Mouse (Mus musculus): ENCODE measurements around the gene Slc29a1. TPM values are rescaled to one million over a fixed set of nuclear protein-coding genes. Genes with fewer than 3 reads are reported as not detected.

The Slc29a1 gene
- polyA plus RNA-seq, 1 experiment = 143 TPM

DNA sequence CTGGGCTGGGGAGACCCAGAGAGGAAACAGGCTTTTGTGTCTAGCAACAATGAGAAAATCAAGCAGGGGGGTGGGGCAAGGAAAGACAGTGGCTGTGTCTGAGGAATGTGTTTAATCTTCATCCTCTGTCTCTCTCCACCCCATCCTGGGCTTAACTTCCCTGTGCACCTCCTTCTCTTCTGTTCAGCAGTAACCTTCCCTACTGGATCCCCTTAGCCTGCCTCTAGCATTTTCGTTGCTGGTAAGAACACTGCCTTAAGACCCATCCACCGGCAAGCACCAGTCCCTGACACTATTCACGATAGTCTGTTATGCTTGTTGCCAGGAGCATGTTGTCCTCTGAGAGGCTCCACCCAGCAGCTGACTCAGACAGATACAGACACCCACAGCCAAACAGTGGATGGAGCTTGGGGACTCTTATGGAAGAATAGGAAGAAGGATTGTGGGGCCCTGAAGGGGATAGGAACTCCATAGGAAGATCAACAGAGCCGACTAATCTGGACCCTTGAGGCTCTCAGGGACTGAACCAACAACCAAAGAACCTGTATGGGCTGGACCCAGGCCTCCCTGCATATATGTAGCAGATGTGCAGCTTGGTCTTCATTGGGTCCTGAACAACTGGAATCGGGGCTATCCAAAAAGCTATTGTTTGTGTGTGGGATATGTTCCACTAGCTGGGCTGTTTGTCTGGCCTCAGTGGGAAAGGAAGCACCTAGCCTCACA lies 10.9 kb upstream of the Slc29a1 start:
- H3K4me3 ChIP-seq (ENCODE audit: control insufficient read depth, low read depth, low read length) = no peak overlapping the region
- H3K27me3 ChIP-seq (ENCODE audit: control insufficient read depth, insufficient read depth, low read length) = no peaks in the 10 kb centered on the region
- no peaks in the 10 kb centered on the region for H3K36me3 ChIP-seq (ENCODE audit: control insufficient read depth, insufficient read depth, low read length)
- peak overlapping the region; percentile 58; the same call in 1 of the 2 replicates for H3K27ac ChIP-seq (ENCODE audit: control insufficient read depth, insufficient read depth, low read depth, low read length)
- no peak for TF ChIP-seq CTCF (IDR thresholded peaks at IDR 0.05; ENCODE audit: control insufficient read depth, insufficient read depth, insufficient replicate concordance, low read depth, low read length)
- no peak for TF ChIP-seq POLR2A (IDR thresholded peaks at IDR 0.05; ENCODE audit: control insufficient read depth, low read depth, low read length)
- H3K4me1 ChIP-seq (ENCODE audit: control insufficient read depth, insufficient read depth, low read length) = no peaks in the 10 kb centered on the region

- H3K4me1 ChIP-seq (ENCODE audit: control insufficient read depth, insufficient read depth, low read length) = no peaks in the 10 kb centered on the region
- no peaks in the 10 kb centered on the region for H3K27me3 ChIP-seq (ENCODE audit: control insufficient read depth, insufficient read depth, low read length)
- no peaks in the 10 kb centered on the region for H3K36me3 ChIP-seq (ENCODE audit: control insufficient read depth, insufficient read depth, low read length)
- H3K27ac ChIP-seq (ENCODE audit: control insufficient read depth, insufficient read depth, low read depth, low read length) = no peak overlapping the region
- TF ChIP-seq CTCF (IDR thresholded peaks at IDR 0.05; ENCODE audit: control insufficient read depth, insufficient read depth, insufficient replicate concordance, low read depth, low read length) = no peak
- TF ChIP-seq POLR2A (IDR thresholded peaks at IDR 0.05; ENCODE audit: control insufficient read depth, low read depth, low read length) = no peak
- H3K4me3 ChIP-seq (ENCODE audit: control insufficient read depth, low read depth, low read length) = no peak overlapping the region
These were observed 9.0 kb upstream of the Slc29a1 start for GRCm38 (mm10) chr17:45608396-45608795.

GRCm38 (mm10) chr17:45606992-45607879 lies 7.8 kb upstream of the Slc29a1 start:
- peak overlapping the region; percentile 72 for H3K27ac ChIP-seq (ENCODE audit: control insufficient read depth, insufficient read depth, low read depth, low read length)
- peaks cover 1% of the 10 kb centered on the region for H3K4me1 ChIP-seq (ENCODE audit: control insufficient read depth, insufficient read depth, low read length)
- H3K36me3 ChIP-seq (ENCODE audit: control insufficient read depth, insufficient read depth, low read length) = no peaks in the 10 kb centered on the region
- TF ChIP-seq POLR2A (IDR thresholded peaks at IDR 0.05; ENCODE audit: control insufficient read depth, low read depth, low read length) = no peak
- no peak for TF ChIP-seq CTCF (IDR thresholded peaks at IDR 0.05; ENCODE audit: control insufficient read depth, insufficient read depth, insufficient replicate concordance, low read depth, low read length)
- no peaks in the 10 kb centered on the region for H3K27me3 ChIP-seq (ENCODE audit: control insufficient read depth, insufficient read depth, low read length)
- H3K4me3 ChIP-seq (ENCODE audit: control insufficient read depth, low read depth, low read length) = no peak overlapping the region

DNA sequence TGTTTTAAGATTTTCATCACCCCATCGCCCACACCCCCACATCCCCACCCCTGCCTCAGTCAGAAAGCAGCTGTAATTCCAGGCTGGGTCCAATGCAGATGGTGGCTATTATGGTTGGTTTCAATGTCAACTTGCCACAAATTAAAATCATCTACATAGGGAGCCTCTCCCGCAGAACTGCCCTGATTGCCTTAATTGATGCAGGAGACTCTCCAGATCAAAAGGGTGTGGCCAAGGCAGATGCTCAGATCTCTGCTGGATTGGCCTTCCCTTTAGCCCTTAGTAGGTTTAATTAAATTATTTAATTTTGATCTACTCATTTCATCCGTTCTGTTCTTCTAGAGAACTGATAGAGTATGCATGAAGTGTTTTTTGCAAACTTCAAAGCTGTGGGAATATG lies 3.6 kb upstream of the Slc29a1 start:
- Histone ChIP-seq H3K27ac (ENCODE audit: control insufficient read depth, insufficient read depth, low read depth, low read length) (no peak overlapping the region), H3K4me3 (ENCODE audit: control insufficient read depth, low read depth, low read length) (no peak overlapping the region), H3K36me3 (ENCODE audit: control insufficient read depth, insufficient read depth, low read length) (no peaks in the 10 kb centered on the region), H3K27me3 (ENCODE audit: control insufficient read depth, insufficient read depth, low read length) (no peaks in the 10 kb centered on the region), H3K4me1 (ENCODE audit: control insufficient read depth, insufficient read depth, low read length) (peaks cover 11% of the 10 kb centered on the region)
- no peak for TF ChIP-seq CTCF (IDR thresholded peaks at IDR 0.05; ENCODE audit: control insufficient read depth, insufficient read depth, insufficient replicate concordance, low read depth, low read length)
- no peak for TF ChIP-seq POLR2A (IDR thresholded peaks at IDR 0.05; ENCODE audit: control insufficient read depth, low read depth, low read length)

GRCm38 (mm10) chr17:45601877-45602304 lies 2.5 kb upstream of the Slc29a1 start, which contains the start of gene Mymx:
TSS of gene Mymx (minus strand) at chr17:45602102.
- H3K4me3 ChIP-seq (ENCODE audit: control insufficient read depth, low read depth, low read length) = peak within 1 kb of the TSS; percentile 17
- 0 out of 2 replicates have a peak within 1 kb of the TSS, but pooled peaks have one; percentile 35 for H3K27ac ChIP-seq (ENCODE audit: control insufficient read depth, insufficient read depth, low read depth, low read length)
- peaks cover 14% of the 10 kb centered on the region for H3K4me1 ChIP-seq (ENCODE audit: control insufficient read depth, insufficient read depth, low read length)

GRCm38 (mm10) chr17:45601325-45601724 lies 1.9 kb upstream of the Slc29a1 start:
- peak overlapping the region; percentile 17; the same call in 1 of the 2 replicates for H3K4me3 ChIP-seq (ENCODE audit: control insufficient read depth, low read depth, low read length)

More at GRCm38 (mm10) chr17:45601877-45602304, 2.5 kb upstream of the Slc29a1 start, which contains the start of gene Mymx:
- no peaks in the 10 kb centered on the region for H3K36me3 ChIP-seq (ENCODE audit: control insufficient read depth, insufficient read depth, low read length)
- TF ChIP-seq CTCF (IDR thresholded peaks at IDR 0.05; ENCODE audit: control insufficient read depth, insufficient read depth, insufficient replicate concordance, low read depth, low read length) (no peak), POLR2A (IDR thresholded peaks at IDR 0.05; ENCODE audit: control insufficient read depth, low read depth, low read length) (no peak)
- no peaks in the 10 kb centered on the region for H3K27me3 ChIP-seq (ENCODE audit: control insufficient read depth, insufficient read depth, low read length)

DNA sequence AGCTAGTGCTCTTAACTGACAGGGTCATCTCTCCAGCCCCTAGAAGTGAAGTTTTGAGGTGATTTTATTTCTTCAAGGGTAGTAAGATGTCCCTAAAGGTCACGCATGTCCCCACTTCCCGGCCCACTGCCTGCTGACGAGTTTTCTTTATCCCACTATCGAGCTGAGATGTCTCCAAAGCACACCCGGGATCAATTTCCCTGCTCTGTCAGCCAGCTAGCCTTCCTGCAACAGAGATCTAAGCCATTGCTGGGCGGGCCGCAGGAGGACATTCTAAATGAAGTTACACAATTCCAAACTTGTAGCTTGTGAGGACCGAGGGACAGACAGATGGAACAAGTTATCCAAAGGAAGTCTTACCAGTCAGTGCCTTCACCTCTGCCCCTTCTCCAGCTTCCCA lies 861 bp upstream of the Slc29a1 start:
- peaks cover 24% of the 10 kb centered on the region for H3K4me1 ChIP-seq (ENCODE audit: control insufficient read depth, insufficient read depth, low read length)

More at GRCm38 (mm10) chr17:45601325-45601724, 1.9 kb upstream of the Slc29a1 start:
- TF ChIP-seq POLR2A (IDR thresholded peaks at IDR 0.05; ENCODE audit: control insufficient read depth, low read depth, low read length) (peak; percentile 26; the same call in 1 of the 2 replicates), CTCF (IDR thresholded peaks at IDR 0.05; ENCODE audit: control insufficient read depth, insufficient read depth, insufficient replicate concordance, low read depth, low read length) (no peak)
- Histone ChIP-seq H3K27me3 (ENCODE audit: control insufficient read depth, insufficient read depth, low read length) (no peaks in the 10 kb centered on the region), H3K4me1 (ENCODE audit: control insufficient read depth, insufficient read depth, low read length) (peaks cover 19% of the 10 kb centered on the region), H3K36me3 (ENCODE audit: control insufficient read depth, insufficient read depth, low read length) (no peaks in the 10 kb centered on the region), H3K27ac (ENCODE audit: control insufficient read depth, insufficient read depth, low read depth, low read length) (0 out of 2 replicates have a peak overlapping the region, but pooled peaks have one; percentile 35)

More for the DNA sequence above, 861 bp upstream of the Slc29a1 start:
- Histone ChIP-seq H3K36me3 (ENCODE audit: control insufficient read depth, insufficient read depth, low read length) (no peaks in the 10 kb centered on the region), H3K27ac (ENCODE audit: control insufficient read depth, insufficient read depth, low read depth, low read length) (no peak overlapping the region), H3K27me3 (ENCODE audit: control insufficient read depth, insufficient read depth, low read length) (no peaks in the 10 kb centered on the region), H3K4me3 (ENCODE audit: control insufficient read depth, low read depth, low read length) (no peak overlapping the region)
- TF ChIP-seq CTCF (IDR thresholded peaks at IDR 0.05; ENCODE audit: control insufficient read depth, insufficient read depth, insufficient replicate concordance, low read depth, low read length) (no peak), POLR2A (IDR thresholded peaks at IDR 0.05; ENCODE audit: control insufficient read depth, low read depth, low read length) (no peak)

Measured in testis, adult 2 months (tissue).